Mouse (Mus musculus): ENCODE measurements around the gene 4933411K16Rik.

GRCm38 (mm10) chr19:42031112-42031511 lies 20.9 kb upstream of the 4933411K16Rik start:
- TF ChIP-seq CTCF (IDR thresholded peaks at IDR 0.05 in 2 of 3, conservative IDR thresholded peaks at IDR 0.05 in 1 of 3; ENCODE audit: control insufficient read depth in 1 of 3, insufficient read depth in 1 of 3, low read depth in 2 of 3, low read length in 3 of 3, poor library complexity in 1 of 3, severe bottlenecking in 1 of 3) (no peak), ZC3H11A (IDR thresholded peaks at IDR 0.05; ENCODE audit: low read depth, low read length) (no peak), UBTF (IDR thresholded peaks at IDR 0.05; ENCODE audit: borderline replicate concordance, insufficient read depth, low read depth, low read length) (no peak), EP300 (IDR thresholded peaks at IDR 0.05; ENCODE audit: low read depth in 1 of 2, low read length in 2 of 2) (no peak), POLR2A (IDR thresholded peaks at IDR 0.05; ENCODE audit: control insufficient read depth in 1 of 2, insufficient read depth in 1 of 2, low read depth in 1 of 2, low read length in 2 of 2, poor library complexity in 1 of 2) (no peak), USF1 (IDR thresholded peaks at IDR 0.05; ENCODE audit: low read depth, low read length) (no peak)

All from MEL (cell line).